Mouse (Mus musculus): ENCODE data around the gene Gm21976. TPM values are rescaled to one million over a fixed set of nuclear protein-coding genes. Genes with fewer than 3 reads are reported as not detected.

Gene Gm21976
- polyA plus RNA-seq, 1 experiment = not detected

DNA sequence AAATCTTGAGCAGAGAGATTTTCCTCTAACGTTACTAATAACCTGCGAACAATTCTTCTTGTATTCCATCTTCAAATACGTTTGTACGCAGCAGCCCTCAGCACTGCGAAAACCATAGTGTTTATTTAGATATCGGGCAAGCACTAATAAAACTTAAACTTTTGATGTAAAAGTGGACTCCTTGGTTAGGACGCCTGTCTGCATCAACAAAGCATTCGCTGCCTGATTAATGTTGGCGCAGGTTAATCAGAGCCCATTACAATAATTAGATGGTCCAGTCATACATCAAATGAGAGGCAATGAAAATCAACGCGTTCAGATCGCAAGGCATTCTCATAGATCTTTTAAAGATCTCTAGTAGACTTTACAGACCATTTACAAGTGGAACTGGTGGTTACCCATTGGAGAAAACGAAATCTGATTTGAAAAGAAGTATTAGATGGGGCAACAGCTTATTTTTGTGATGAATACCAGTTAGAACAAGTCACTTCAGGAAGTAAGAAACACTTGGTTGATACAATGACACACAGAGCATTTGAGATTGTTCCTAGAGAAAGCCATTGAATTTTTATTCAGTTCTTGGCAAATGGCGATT lies 72.8 kb downstream of the Gm21976 start:
- H3K4me3 ChIP-seq = no peak overlapping the region
- no peaks in the 10 kb centered on the region for H3K36me3 ChIP-seq (ENCODE audit: control insufficient read depth, insufficient read depth)
- no peaks in the 10 kb centered on the region for H3K79me2 ChIP-seq (ENCODE audit: control insufficient read depth, insufficient read depth)
- TF ChIP-seq MYOD1 (IDR thresholded peaks at IDR 0.05; ENCODE audit: control insufficient read depth in 1 of 3, insufficient read length in 2 of 3, low read depth in 2 of 3) (no peak), USF1 (IDR thresholded peaks at IDR 0.05; ENCODE audit: low read depth) (no peak), MYOG (IDR thresholded peaks at IDR 0.05; ENCODE audit: control insufficient read depth in 1 of 3, insufficient read depth in 1 of 3, insufficient read length in 2 of 3, low read depth in 2 of 3) (no peak), REST (IDR thresholded peaks at IDR 0.05; ENCODE audit: insufficient read depth, insufficient read length) (no peak), TCF3 (IDR thresholded peaks at IDR 0.05; ENCODE audit: insufficient read length, low read depth) (no peak)
- peaks cover 40% of the 10 kb centered on the region for H3K27me3 ChIP-seq (ENCODE audit: control insufficient read depth, insufficient read depth, insufficient read length)
- H3K4me2 ChIP-seq (ENCODE audit: low read depth) = no peak overlapping the region
- H3ac ChIP-seq (ENCODE audit: control insufficient read depth, insufficient read length) = no peak overlapping the region

DNA sequence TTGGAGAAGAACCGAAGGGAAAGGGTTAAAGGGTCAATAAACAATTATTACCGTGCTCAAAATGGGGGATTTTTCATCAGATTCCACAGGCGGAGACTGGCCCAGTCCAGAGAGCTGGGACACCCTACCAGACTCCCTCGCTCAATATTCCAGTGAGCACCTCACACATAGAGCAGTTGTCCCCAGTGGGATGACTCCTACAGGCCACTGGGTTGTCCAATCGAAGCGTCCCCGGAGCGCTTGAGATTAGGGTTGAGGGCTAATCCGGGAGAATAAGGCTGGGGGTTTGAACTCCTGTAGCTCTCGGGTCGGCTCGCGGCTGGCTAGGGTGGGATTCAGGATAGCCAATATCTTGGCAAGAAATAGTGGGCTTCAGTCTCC lies 74.0 kb downstream of the Gm21976 start:
- no peaks in the 10 kb centered on the region for H3K79me2 ChIP-seq (ENCODE audit: control insufficient read depth, insufficient read depth)
- no peaks in the 10 kb centered on the region for H3K36me3 ChIP-seq (ENCODE audit: control insufficient read depth, insufficient read depth)
- peak overlapping the region; percentile 12 for H3K4me3 ChIP-seq
- TF ChIP-seq MAX (IDR thresholded peaks at IDR 0.05; ENCODE audit: low read depth) (no peak), POLR2A (IDR thresholded peaks at IDR 0.05; ENCODE audit: insufficient read length, low read depth) (no peak), SRF (IDR thresholded peaks at IDR 0.05; ENCODE audit: control insufficient read depth, insufficient read length, low read depth) (no peak), USF1 (IDR thresholded peaks at IDR 0.05; ENCODE audit: low read depth) (no peak), POLR2AphosphoS2 (IDR thresholded peaks at IDR 0.05; ENCODE audit: insufficient read length, low read depth) (no peak), TCF3 (IDR thresholded peaks at IDR 0.05; ENCODE audit: insufficient read length, low read depth) (no peak), MYOG (IDR thresholded peaks at IDR 0.05; ENCODE audit: control insufficient read depth in 1 of 3, insufficient read depth in 1 of 3, insufficient read length in 2 of 3, low read depth in 2 of 3) (no peak), E2F4 (IDR thresholded peaks at IDR 0.05; ENCODE audit: insufficient read depth) (no peak)
- H3ac ChIP-seq (ENCODE audit: control insufficient read depth, insufficient read length) = no peak overlapping the region
- H3K27me3 ChIP-seq (ENCODE audit: control insufficient read depth, insufficient read depth, insufficient read length) = peaks cover 52% of the 10 kb centered on the region
- H3K4me2 ChIP-seq (ENCODE audit: low read depth) = peak overlapping the region; percentile 71

DNA sequence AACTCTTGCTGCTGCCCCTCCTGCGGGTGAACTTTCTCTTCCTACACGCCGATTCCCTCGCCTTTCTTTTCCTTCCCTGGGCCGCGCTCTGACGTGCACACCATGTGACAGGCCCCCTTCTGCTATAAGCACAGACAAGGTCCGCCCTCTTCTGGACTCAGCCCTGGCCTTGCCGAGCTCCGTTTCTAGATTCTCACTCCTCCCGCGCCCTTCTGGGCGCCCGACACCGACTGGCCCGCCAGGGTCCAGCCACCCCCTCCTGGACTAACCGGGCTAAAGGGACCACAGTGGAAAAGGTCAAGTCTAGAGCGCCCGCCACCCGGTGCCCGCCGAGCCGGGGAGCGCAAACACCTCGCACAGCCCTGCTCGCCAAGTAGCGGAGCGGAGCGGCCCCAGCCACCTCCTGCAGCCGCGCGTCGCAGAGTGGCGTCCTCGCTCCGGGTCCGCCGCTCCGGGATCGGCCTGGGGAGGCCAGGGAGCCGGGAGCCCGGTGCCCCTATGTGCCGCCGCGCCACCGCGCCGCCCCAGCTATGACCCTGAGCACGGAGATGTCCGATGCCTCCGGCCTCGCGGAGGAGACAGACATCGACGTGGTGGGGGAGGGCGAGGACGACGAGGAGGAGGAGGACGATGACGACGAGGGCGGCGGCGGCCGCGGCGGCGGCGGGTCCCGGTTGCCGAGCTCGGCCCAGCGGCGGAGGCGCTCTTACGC lies 74.6 kb downstream of the Gm21976 start, which contains the start of gene Foxd1:
Gene Foxd1 (plus strand): TSS at position 153 of the 712 bp plus-strand sequence.
- H3ac ChIP-seq (ENCODE audit: control insufficient read depth, insufficient read length) = no peak within 1 kb of the TSS
- H3K79me2 ChIP-seq (ENCODE audit: control insufficient read depth, insufficient read depth) = no peaks in the 10 kb centered on the region
- peak within 1 kb of the TSS; percentile 12 for H3K4me3 ChIP-seq
- TF ChIP-seq TCF12 (IDR thresholded peaks at IDR 0.05; ENCODE audit: insufficient read depth, poor library complexity, severe bottlenecking) = no peak
- TF ChIP-seq SRF (IDR thresholded peaks at IDR 0.05; ENCODE audit: control insufficient read depth, insufficient read length, low read depth) = no peak
- peak; percentile 45 for TF ChIP-seq USF1 (IDR thresholded peaks at IDR 0.05; ENCODE audit: low read depth)
- TF ChIP-seq MAX (IDR thresholded peaks at IDR 0.05; ENCODE audit: low read depth) = no peak
- no peak for TF ChIP-seq CEBPB (IDR thresholded peaks at IDR 0.05; ENCODE audit: insufficient read depth, poor library complexity, severe bottlenecking)
- TF ChIP-seq MYOG (IDR thresholded peaks at IDR 0.05; ENCODE audit: control insufficient read depth in 1 of 3, insufficient read depth in 1 of 3, insufficient read length in 2 of 3, low read depth in 2 of 3) = peak in 1 of 3 experiments; percentile 17
- TF ChIP-seq TCF3 (IDR thresholded peaks at IDR 0.05; ENCODE audit: insufficient read length, low read depth) = no peak
- peak; percentile 23 for TF ChIP-seq POLR2A (IDR thresholded peaks at IDR 0.05; ENCODE audit: insufficient read length, low read depth)
- no peak for TF ChIP-seq REST (IDR thresholded peaks at IDR 0.05; ENCODE audit: insufficient read depth, insufficient read length)
- H3K36me3 ChIP-seq (ENCODE audit: control insufficient read depth, insufficient read depth) = no peaks in the 10 kb centered on the region
- H3K27me3 ChIP-seq (ENCODE audit: control insufficient read depth, insufficient read depth, insufficient read length) = peaks cover 58% of the 10 kb centered on the region
- H3K4me2 ChIP-seq (ENCODE audit: low read depth) = peak within 1 kb of the TSS; percentile 71

DNA sequence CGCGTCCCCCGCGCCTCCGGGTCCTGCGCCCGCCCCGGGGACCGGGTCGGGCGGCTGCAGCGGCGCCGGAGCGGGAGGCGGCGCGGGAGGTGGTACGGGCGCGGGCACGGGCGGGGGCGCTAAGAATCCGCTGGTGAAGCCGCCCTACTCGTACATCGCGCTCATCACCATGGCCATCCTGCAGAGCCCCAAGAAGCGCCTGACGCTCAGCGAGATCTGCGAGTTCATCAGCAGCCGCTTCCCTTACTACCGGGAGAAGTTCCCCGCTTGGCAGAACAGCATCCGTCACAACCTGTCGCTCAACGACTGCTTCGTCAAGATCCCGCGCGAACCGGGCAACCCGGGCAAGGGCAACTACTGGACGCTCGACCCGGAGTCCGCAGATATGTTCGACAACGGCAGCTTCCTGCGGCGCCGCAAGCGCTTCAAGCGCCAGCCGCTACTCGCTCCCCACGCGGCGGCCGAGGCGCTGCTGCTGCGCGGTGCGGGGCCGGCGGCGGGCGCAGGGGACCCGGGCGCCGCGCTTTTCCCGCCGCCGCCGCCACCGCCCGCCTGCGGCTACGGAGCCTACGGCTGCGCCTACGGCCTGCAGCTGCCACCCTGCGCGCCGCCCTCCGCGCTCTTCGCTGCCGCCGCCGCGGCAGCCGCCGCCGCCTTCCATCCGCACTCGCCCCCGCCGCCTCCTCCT lies 75.3 kb downstream of the Gm21976 start:
- Histone ChIP-seq H3K27me3 (ENCODE audit: control insufficient read depth, insufficient read depth, insufficient read length) (peaks cover 65% of the 10 kb centered on the region), H3K79me2 (ENCODE audit: control insufficient read depth, insufficient read depth) (no peaks in the 10 kb centered on the region), H3K36me3 (ENCODE audit: control insufficient read depth, insufficient read depth) (no peaks in the 10 kb centered on the region), H3K4me2 (ENCODE audit: low read depth) (peak overlapping the region; percentile 71), H3ac (ENCODE audit: control insufficient read depth, insufficient read length) (peak overlapping the region; percentile 13), H3K4me3 (peak overlapping the region; percentile 12)
- no peak for TF ChIP-seq E2F4 (IDR thresholded peaks at IDR 0.05; ENCODE audit: insufficient read depth)
- no peak for TF ChIP-seq MYOD1 (IDR thresholded peaks at IDR 0.05; ENCODE audit: control insufficient read depth in 1 of 3, insufficient read length in 2 of 3, low read depth in 2 of 3)
- TF ChIP-seq CEBPB (IDR thresholded peaks at IDR 0.05; ENCODE audit: insufficient read depth, poor library complexity, severe bottlenecking) = no peak
- no peak for TF ChIP-seq MYOG (IDR thresholded peaks at IDR 0.05; ENCODE audit: control insufficient read depth in 1 of 3, insufficient read depth in 1 of 3, insufficient read length in 2 of 3, low read depth in 2 of 3)
- no peak for TF ChIP-seq SRF (IDR thresholded peaks at IDR 0.05; ENCODE audit: control insufficient read depth, insufficient read length, low read depth)
- TF ChIP-seq REST (IDR thresholded peaks at IDR 0.05; ENCODE audit: insufficient read depth, insufficient read length) = no peak
- TF ChIP-seq TCF3 (IDR thresholded peaks at IDR 0.05; ENCODE audit: insufficient read length, low read depth) = no peak
- no peak for TF ChIP-seq USF1 (IDR thresholded peaks at IDR 0.05; ENCODE audit: low read depth)
- no peak for TF ChIP-seq POLR2AphosphoS2 (IDR thresholded peaks at IDR 0.05; ENCODE audit: insufficient read length, low read depth)
- TF ChIP-seq TCF12 (IDR thresholded peaks at IDR 0.05; ENCODE audit: insufficient read depth, poor library complexity, severe bottlenecking) = no peak
- TF ChIP-seq POLR2A (IDR thresholded peaks at IDR 0.05; ENCODE audit: insufficient read length, low read depth) = no peak
